Mouse (Mus musculus) embryonic fibroblast, embryonic 13.5 days (primary cell): ENCODE results near the gene Dnali1.

Source experiments
- CTCF ChIP-seq: IDR thresholded peaks from 2 replicates; pipeline ENCODE4 v1.5.1; 2011; ENCODE audit warnings: mild to moderate bottlenecking, control low read depth, low read length, moderate library complexity, borderline replicate concordance; ENCODE audit not compliant: insufficient read depth
- POLR2A ChIP-seq: IDR thresholded peaks from 2 replicates; pipeline ENCODE4 v1.6.1; 2011; ENCODE audit warnings: low read depth, mild to moderate bottlenecking, control low read depth, low read length, moderate library complexity

DNA sequence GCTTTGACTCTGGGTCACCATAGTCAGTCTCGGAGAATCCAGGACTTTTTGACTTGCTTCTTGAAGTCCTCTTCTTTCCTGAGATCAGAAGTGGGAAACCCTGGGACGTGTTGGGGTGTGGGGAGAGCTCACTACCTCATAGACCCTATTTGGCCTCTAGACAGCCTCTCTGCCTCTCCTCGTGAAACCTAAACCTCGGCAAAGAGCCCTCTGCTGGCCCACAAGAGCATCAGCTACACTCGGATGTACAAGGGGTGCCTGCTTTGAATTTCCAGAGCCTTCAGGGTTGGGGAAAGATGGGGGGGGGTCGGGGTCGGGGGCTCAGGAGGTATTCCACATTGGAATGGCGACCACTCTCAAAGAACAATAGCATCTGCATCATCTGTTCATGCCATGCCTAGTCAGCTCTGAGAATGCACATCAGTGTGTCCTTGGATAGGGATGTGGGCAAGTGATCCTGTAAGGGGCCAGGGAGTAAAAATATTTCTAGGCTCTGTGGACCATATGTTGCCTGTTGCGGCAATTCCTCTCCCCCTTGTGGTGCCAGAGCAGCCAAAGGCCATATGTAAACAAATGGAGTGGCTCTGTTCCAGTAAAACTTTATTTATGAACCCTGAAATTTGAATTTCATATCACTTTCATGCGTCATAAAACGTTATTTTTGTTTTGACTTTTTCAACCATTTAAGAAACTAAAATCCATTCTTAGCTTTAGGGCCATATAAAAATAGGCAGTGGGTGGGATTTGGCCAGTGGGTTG lies 44.5 kb downstream of the Dnali1 start:
- TF ChIP-seq POLR2A = no peak
- TF ChIP-seq CTCF = no peak
